Mouse (Mus musculus) spleen, postnatal 14 days (tissue): Measurements from ENCODE around the gene Mettl23.
"Not testable (repeated sequence)": the region's sequence is repeated elsewhere in the genome, so short reads cannot be mapped to it uniquely, and the experiment has no call there.

Source experiments
- DNase-seq, 2 experiments: peaks; one replicate each; pipeline ENCODE4 v3.0.0; 2021 to 2022; ENCODE audit warnings: low spot score in 2 of 2

Gene Mettl23

GRCm38 (mm10) chr11:116880839-116881238, 37.8 kb downstream of the Mettl23 start:
- no peak for DNase-seq

GRCm38 (mm10) chr11:116881440-116881839, 38.4 kb downstream of the Mettl23 start:
- no peak for DNase-seq

GRCm38 (mm10) chr11:116882446-116882845, 39.4 kb downstream of the Mettl23 start:
- DNase-seq: no peak

- no peak for DNase-seq
Measured at GRCm38 (mm10) chr11:116884061-116884460, 41.0 kb downstream of the Mettl23 start.

- DNase-seq: peak; percentile 18 to 55
Measured at GRCm38 (mm10) chr11:116885275-116886151, 42.4 kb downstream of the Mettl23 start.

- DNase-seq: no peak
Measured at GRCm38 (mm10) chr11:116887136-116887535, 44.1 kb downstream of the Mettl23 start.

GRCm38 (mm10) chr11:116893532-116894442, 50.7 kb downstream of the Mettl23 start:
- DNase-seq: no peak

- DNase-seq: no peak
Measured at GRCm38 (mm10) chr11:116895402-116895801, 52.3 kb downstream of the Mettl23 start.

- DNase-seq: no peak
Measured at GRCm38 (mm10) chr11:116899247-116899646, 56.2 kb downstream of the Mettl23 start.

GRCm38 (mm10) chr11:116902588-116902987, 59.5 kb downstream of the Mettl23 start:
- not testable (repeated sequence) for DNase-seq
